Mouse (Mus musculus): ENCODE measurements at regions not wholly inside any gene's neighbourhood (a gene's known extent, or its start where the extent isn't known, plus 50 kb on each side); places are given as distances from the start of the nearest gene placed in this dataset.
A peak's percentile ranks its signal among the peaks of the same experiment; 100 is the strongest.

- DNase-seq (ENCODE audit: low read depth, low spot score), result no peak
These were observed 259.6 kb downstream of the Ndufa4 start for GRCm38 (mm10) chr6:11647651-11648050.

GRCm38 (mm10) chr6:11613331-11613730, 294.0 kb downstream of the Ndufa4 start:
- no peak for DNase-seq (ENCODE audit: low read depth, low spot score)

GRCm38 (mm10) chr6:11608214-11608613, 299.1 kb downstream of the Ndufa4 start:
- DNase-seq (ENCODE audit: low read depth, low spot score), result no peak

- no peak for DNase-seq (ENCODE audit: low read depth, low spot score)
These were observed 299.6 kb downstream of the Ndufa4 start for GRCm38 (mm10) chr6:11607696-11608095.

- no peak for DNase-seq (ENCODE audit: low read depth, low spot score)
These were observed 301.2 kb downstream of the Ndufa4 start for GRCm38 (mm10) chr6:11606055-11606454.

GRCm38 (mm10) chr6:11605526-11605925, 301.8 kb downstream of the Ndufa4 start:
- DNase-seq (ENCODE audit: low read depth, low spot score), result no peak

GRCm38 (mm10) chr6:11594936-11595335, 312.4 kb downstream of the Ndufa4 start:
- DNase-seq (ENCODE audit: low read depth, low spot score), result no peak

GRCm38 (mm10) chr6:11593583-11594271, 313.6 kb downstream of the Ndufa4 start:
- no peak for DNase-seq (ENCODE audit: low read depth, low spot score)

GRCm38 (mm10) chr6:11576091-11576490, 331.2 kb downstream of the Ndufa4 start:
- DNase-seq (ENCODE audit: low read depth, low spot score), result no peak

- DNase-seq (ENCODE audit: low read depth, low spot score), result no peak
These were observed 342.1 kb downstream of the Ndufa4 start for GRCm38 (mm10) chr6:11565246-11565645.

GRCm38 (mm10) chr6:11550473-11550872, 356.8 kb downstream of the Ndufa4 start:
- DNase-seq (ENCODE audit: low read depth, low spot score), result no peak

- DNase-seq (ENCODE audit: low read depth, low spot score), result no peak
These were observed 360.0 kb downstream of the Ndufa4 start for GRCm38 (mm10) chr6:11547318-11547717.

- no peak for DNase-seq (ENCODE audit: low read depth, low spot score)
These were observed 372.1 kb downstream of the Ndufa4 start for GRCm38 (mm10) chr6:11534930-11535880.

- DNase-seq (ENCODE audit: low read depth, low spot score), result no peak
These were observed 404.2 kb downstream of the Ndufa4 start for GRCm38 (mm10) chr6:11503136-11503535.

- DNase-seq (ENCODE audit: low read depth, low spot score), result no peak
These were observed 412.9 kb downstream of the Ndufa4 start for GRCm38 (mm10) chr6:11494427-11494826.

- peak; percentile 8 for DNase-seq (ENCODE audit: low read depth, low spot score)
These were observed 430.3 kb downstream of the Ndufa4 start for GRCm38 (mm10) chr6:11476950-11477349.

Measured in R1 (cell line).